Mouse (Mus musculus) lung, embryonic 15.5 days (tissue): ENCODE measurements around the gene Efcab9. TPM values are rescaled to one million over a fixed set of nuclear protein-coding genes. Genes with fewer than 3 reads are reported as not detected.

ENCODE experiments used
- ATAC-seq: fragments of 200-750 bp; cut with Nextera tagmentation; 2 replicates; pipeline ENCODE4 v1.8.0; 2017; ENCODE audit warnings: moderate number of reproducible peaks, borderline replicate concordance; ENCODE audit not compliant: low FRiP score, low TSS enrichment; ENCODE audit errors: extremely low read depth
- H3K27ac ChIP-seq: fragments of 300-500 bp; sonication (generic); 2 replicates; pipeline ENCODE4 v1.5.1; 2015; ENCODE audit warnings: moderate library complexity, mild to moderate bottlenecking, inconsistent platforms
- H3K27me3 ChIP-seq: fragments of 300-500 bp; sonication (generic); 2 replicates; pipeline ENCODE4 v1.6.1; 2015; ENCODE audit warnings: inconsistent platforms
- H3K36me3 ChIP-seq: fragments of 300-500 bp; sonication (generic); 2 replicates; pipeline ENCODE4 v1.6.1; 2015; ENCODE audit warnings: inconsistent platforms
- H3K4me1 ChIP-seq: fragments of 300-500 bp; sonication (generic); 2 replicates; pipeline ENCODE4 v1.6.1; 2015; ENCODE audit warnings: inconsistent platforms
- H3K4me2 ChIP-seq: fragments of 300-500 bp; sonication (generic); 2 replicates; pipeline ENCODE4 v1.6.1; 2015; ENCODE audit warnings: inconsistent platforms, mild to moderate bottlenecking, moderate library complexity
- H3K4me3 ChIP-seq: fragments of 300-500 bp; sonication (generic); 2 replicates; pipeline ENCODE4 v1.5.1; 2015; ENCODE audit warnings: mild to moderate bottlenecking, inconsistent platforms
- H3K9ac ChIP-seq: fragments of 300-500 bp; sonication (generic); 2 replicates; pipeline ENCODE4 v1.6.1; 2015; ENCODE audit warnings: inconsistent platforms
- H3K9me3 ChIP-seq: fragments of 300-500 bp; sonication (generic); 2 replicates; pipeline ENCODE4 v1.6.1; 2016; ENCODE audit warnings: inconsistent platforms
- WGBS: fragments of 180-500 bp; shearing (Covaris S2); methylation state at CpG from one replicate; pipeline ENCODE4 v1.1.7; 2015; 5-methylcytosine and 5-hydroxymethylcytosine counted together
- polyA plus RNA-seq: library from polyadenylated mRNA; unstranded; fragments of >200 nt; fragmentation: Nextera tagmentation; extraction: Ambion mirVana; gene quantifications from 2 replicates; pipeline ENCODE4 v1.2.1, GENCODE M21; 2015

Efcab9 gene
- polyA plus RNA-seq, 1 experiment from 2014 or later, result 0.81 TPM

DNA sequence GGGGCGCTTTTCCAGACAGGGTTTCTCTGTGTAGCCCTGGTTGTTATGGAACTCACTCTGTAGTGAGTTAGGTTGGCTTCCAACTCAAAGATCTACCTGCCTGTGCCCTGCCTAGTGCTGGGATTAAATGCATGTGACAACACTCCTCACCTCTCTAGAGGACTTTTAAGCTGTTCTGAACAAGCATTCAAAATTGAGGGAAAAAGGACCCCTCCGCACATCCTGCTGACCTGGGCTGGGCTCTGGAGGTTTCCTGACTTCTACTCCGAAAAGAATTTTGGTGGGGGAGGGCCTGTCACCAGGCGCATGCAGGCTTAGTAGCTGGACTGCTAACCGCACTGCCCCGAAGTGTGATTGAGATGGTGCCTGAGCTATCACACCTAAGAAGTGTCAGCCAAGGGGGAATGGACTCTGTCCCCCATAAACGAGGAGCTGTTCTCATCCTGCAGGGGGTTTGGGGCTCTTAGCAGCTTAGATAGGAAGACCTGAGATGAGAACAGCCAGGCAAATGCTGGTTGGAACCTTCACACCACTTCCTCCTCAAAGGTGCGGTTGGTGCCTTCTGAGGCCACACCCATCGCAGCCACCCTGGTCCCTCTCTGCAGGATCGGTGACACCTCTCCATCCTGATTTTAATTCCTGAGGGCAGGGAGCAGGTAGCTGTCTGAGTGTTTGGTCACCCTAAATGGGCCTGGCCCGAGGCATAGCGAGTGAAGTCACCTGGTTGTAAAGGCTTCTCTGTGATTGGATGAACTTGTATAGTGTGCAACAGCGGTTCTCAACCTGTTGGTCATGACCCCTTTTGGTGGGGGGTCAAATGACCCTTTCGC is 21.6 kb upstream of the Efcab9 start:
- no peak overlapping the region for H3K9ac ChIP-seq
- ATAC-seq, result no peak
- WGBS, result 39% methylated on average over 14 of the region's 14 CpGs
- H3K4me3 ChIP-seq, result no peak overlapping the region
- H3K27me3 ChIP-seq, result no peaks in the 10 kb centered on the region
- no peaks in the 10 kb centered on the region for H3K36me3 ChIP-seq
- H3K9me3 ChIP-seq, result no peaks in the 10 kb centered on the region
- H3K4me2 ChIP-seq, result no peak overlapping the region
- peak overlapping the region; percentile 62 for H3K27ac ChIP-seq
- peaks cover 39% of the 10 kb centered on the region for H3K4me1 ChIP-seq

DNA sequence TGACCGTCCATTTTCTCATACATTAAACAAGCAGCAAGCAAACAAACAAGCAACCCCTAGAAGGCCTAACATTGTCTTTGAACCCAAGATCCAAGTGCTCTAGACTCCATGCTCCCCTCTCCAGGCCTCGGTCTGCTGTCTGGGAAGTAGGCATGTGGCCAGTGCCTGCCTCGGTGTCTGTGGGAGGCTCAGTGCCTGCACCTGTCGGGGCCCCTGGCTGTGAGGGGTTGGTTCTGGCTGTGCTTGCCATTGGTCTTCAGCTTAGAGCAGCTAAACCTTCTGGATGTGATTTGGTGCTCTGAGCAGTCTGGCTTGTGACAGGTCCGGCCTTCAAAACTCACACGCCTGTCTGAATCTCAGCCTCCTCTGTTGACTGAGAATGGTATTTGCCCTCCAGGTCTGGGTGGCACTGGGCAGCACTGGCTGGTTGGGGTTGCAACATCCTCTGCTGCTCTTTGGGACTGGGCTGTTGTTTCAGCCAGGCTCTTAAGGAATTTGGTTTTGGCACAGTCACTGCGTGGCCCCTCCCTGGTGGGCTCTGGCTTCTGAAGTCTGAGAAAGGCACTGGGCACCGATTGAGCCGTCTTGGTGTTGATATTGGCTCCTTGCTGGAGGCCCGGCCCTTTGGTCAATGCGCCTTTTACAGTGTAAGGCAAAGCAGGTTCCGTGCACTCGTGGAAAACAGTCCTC is 20.7 kb upstream of the Efcab9 start:
- Histone ChIP-seq H3K36me3 (no peaks in the 10 kb centered on the region), H3K4me3 (no peak overlapping the region), H3K27me3 (no peaks in the 10 kb centered on the region), H3K4me2 (no peak overlapping the region), H3K4me1 (peaks cover 47% of the 10 kb centered on the region), H3K9me3 (no peaks in the 10 kb centered on the region), H3K27ac (peak overlapping the region; percentile 62), H3K9ac (no peak overlapping the region)
- ATAC-seq, result peak; percentile 53
- WGBS, result 40% methylated on average over 13 of the region's 13 CpGs

DNA sequence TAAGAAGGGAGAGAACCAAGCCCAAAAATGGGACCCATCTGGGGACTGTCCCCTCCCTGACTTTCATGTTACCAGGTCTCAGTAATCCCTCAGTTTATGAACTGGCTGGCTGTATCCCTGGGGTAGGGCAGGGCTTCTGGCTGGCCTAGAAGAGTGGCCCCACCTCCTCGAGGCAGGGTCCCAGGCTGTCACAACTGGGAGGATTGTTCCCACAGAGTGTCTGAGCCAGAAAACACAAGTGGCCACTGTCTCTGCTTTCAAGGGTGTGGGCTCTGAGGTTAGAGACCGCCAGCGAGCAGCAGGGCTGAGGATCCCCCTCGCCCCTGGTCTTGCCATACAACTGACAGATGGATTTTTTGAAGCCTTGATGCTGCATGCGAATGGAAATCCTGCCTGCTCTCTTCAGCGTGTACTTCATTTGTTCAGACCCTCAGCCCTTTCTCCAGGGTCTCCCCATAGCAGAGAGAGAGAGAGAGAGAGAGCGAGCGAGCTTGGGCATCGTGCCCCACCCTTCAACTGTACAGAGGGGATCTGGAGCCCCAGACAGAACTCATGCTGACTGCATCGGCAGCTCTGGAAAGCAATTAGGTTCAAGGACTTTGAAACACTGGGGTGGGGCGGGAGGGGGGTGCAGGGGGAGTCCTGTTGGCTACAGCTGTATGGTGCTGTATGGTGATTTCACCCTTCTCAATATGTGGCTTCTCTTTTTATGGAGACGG is 19.9 kb upstream of the Efcab9 start:
- Histone ChIP-seq H3K27me3 (no peaks in the 10 kb centered on the region), H3K9ac (no peak overlapping the region), H3K4me1 (peaks cover 55% of the 10 kb centered on the region), H3K4me2 (no peak overlapping the region), H3K36me3 (no peaks in the 10 kb centered on the region), H3K4me3 (no peak overlapping the region), H3K9me3 (no peaks in the 10 kb centered on the region), H3K27ac (no peak overlapping the region)
- WGBS, result 55% methylated on average over 12 of the region's 12 CpGs
- ATAC-seq, result no peak

DNA sequence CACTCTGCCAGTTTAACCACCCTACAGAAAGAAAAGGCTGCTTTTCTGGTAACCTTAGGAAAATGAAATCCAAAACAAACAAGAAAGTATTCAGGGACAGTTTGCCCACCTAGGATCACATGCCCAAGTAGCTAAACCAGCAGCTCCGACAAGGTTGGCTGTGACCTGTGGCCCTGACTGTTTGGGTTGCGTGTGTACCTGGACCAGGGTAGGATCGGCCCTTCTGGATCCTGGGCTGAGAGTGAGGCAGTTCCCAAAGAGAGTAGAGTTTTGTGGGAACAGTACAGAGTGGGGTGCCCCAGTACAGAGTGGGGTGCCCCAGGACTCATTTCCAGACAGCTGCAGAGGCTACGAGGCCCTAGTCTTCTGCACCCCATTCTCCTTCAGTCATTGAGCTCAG is 19.2 kb upstream of the Efcab9 start:
- no peak overlapping the region for H3K4me3 ChIP-seq
- no peaks in the 10 kb centered on the region for H3K27me3 ChIP-seq
- ATAC-seq, result no peak
- H3K4me2 ChIP-seq, result no peak overlapping the region
- H3K4me1 ChIP-seq, result peaks cover 62% of the 10 kb centered on the region
- WGBS, result 81% methylated on average over 4 of the region's 4 CpGs
- no peak overlapping the region for H3K9ac ChIP-seq
- no peak overlapping the region for H3K27ac ChIP-seq
- H3K36me3 ChIP-seq, result no peaks in the 10 kb centered on the region
- H3K9me3 ChIP-seq, result no peaks in the 10 kb centered on the region

DNA sequence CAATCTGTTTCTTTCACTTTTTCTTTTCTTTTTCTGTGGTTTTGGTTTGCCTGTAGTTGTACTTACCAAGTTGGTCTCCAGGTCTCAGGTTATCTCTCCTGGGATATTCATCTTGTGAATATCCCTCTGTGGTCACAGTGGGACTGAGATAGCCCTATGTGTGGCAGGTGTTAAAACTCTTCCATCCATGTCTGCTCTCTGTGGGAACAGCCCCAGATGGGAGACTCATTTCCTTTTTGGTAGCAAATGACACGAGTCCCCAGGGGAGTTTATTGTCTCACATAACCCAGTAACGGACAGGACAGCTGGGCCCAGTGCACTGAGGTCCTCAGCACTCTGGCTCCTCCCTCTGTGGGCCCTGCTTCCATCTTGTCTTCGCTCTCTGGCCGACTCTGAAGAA is 18.2 kb upstream of the Efcab9 start:
- 65% methylated on average over 4 of the region's 4 CpGs for WGBS
- no peak for ATAC-seq
- Histone ChIP-seq H3K4me3 (no peak overlapping the region), H3K27ac (no peak overlapping the region), H3K36me3 (no peaks in the 10 kb centered on the region), H3K27me3 (no peaks in the 10 kb centered on the region), H3K4me2 (no peak overlapping the region), H3K9ac (no peak overlapping the region), H3K9me3 (no peaks in the 10 kb centered on the region), H3K4me1 (peaks cover 63% of the 10 kb centered on the region)

DNA sequence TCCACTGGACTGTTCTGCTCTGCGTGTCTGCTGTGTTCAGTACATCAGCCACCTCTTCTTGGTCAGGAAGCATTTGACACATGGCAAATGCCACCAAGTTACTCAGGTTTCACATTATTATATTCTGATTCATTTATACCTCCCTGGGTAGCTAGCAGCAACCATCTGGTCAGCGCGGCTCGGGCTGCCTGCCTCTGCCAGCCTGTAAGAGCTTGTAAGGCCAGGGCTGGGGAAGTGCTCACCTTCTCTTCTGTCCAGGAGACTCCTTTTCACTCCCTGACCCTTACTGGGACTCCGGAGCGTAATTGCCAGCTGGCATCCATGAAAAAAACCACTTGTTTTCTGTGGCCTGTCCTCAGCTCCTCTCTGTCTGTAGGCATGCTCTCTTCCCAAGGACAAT is 17.4 kb upstream of the Efcab9 start:
- Histone ChIP-seq H3K9ac (no peak overlapping the region), H3K9me3 (no peaks in the 10 kb centered on the region), H3K36me3 (no peaks in the 10 kb centered on the region), H3K4me2 (no peak overlapping the region), H3K27ac (no peak overlapping the region), H3K27me3 (no peaks in the 10 kb centered on the region), H3K4me3 (no peak overlapping the region), H3K4me1 (peaks cover 67% of the 10 kb centered on the region)
- 78% methylated on average over 6 of the region's 6 CpGs for WGBS
- no peak for ATAC-seq

DNA sequence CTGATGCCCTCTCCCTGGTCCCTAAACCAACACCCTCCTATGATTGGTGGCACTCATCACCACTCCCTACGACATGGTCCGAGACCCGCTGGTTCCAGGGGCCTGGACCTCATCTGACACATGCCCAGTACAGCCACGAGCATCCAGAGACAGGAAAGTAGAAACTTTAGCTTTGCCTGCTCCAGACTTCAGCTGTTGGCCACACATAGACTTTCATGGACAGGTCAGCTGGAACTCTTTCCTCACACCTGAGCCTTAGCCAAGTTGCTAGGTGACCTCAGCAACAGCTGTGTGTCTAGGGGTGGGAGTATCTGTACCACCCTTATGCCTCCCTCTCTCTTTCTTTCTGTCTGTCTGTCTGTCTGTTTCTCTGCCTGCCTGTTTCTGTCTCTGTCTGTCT is 16.4 kb upstream of the Efcab9 start:
- peaks cover 64% of the 10 kb centered on the region for H3K4me1 ChIP-seq
- ATAC-seq, result peak; percentile 51; the same call in 1 of the 2 replicates
- no peaks in the 10 kb centered on the region for H3K36me3 ChIP-seq
- H3K27ac ChIP-seq, result no peak overlapping the region
- no peak overlapping the region for H3K4me3 ChIP-seq
- WGBS, result 65% methylated on average over 4 of the region's 4 CpGs
- no peak overlapping the region for H3K4me2 ChIP-seq
- no peak overlapping the region for H3K9ac ChIP-seq
- no peaks in the 10 kb centered on the region for H3K27me3 ChIP-seq
- no peaks in the 10 kb centered on the region for H3K9me3 ChIP-seq

DNA sequence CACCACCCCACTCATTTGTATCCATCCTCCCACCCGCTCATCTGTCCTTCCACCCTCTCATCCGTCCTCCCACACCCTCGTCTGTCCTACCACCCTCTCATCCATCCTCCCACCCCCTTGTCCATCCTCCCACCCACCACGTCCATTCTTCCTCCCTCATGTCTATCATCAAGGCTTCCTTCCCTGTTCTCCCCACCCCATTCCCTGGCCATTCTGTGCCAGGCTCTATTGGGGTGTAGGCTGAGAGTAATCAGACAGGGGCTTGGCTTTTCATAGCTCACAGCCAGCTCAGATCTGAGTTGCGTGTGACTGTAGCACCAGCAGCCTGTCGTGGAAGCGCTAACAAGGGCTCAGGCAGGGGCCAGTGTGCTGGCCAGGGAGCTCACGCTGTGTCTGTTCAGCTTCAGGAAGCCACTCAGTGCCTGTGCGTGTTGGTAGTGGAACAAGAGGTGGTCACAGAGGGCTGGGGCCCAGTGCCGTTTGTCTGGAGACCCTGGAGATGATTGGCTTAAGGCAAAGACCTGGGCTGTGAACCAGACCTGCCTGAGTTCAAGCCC is 15.6 kb upstream of the Efcab9 start:
- no peak overlapping the region for H3K9ac ChIP-seq
- H3K27me3 ChIP-seq, result no peaks in the 10 kb centered on the region
- no peak for ATAC-seq
- peaks cover 63% of the 10 kb centered on the region for H3K4me1 ChIP-seq
- WGBS, result 67% methylated on average over 10 of the region's 10 CpGs
- no peak overlapping the region for H3K27ac ChIP-seq
- H3K4me2 ChIP-seq, result no peak overlapping the region
- no peak overlapping the region for H3K4me3 ChIP-seq
- H3K36me3 ChIP-seq, result no peaks in the 10 kb centered on the region
- no peaks in the 10 kb centered on the region for H3K9me3 ChIP-seq

DNA sequence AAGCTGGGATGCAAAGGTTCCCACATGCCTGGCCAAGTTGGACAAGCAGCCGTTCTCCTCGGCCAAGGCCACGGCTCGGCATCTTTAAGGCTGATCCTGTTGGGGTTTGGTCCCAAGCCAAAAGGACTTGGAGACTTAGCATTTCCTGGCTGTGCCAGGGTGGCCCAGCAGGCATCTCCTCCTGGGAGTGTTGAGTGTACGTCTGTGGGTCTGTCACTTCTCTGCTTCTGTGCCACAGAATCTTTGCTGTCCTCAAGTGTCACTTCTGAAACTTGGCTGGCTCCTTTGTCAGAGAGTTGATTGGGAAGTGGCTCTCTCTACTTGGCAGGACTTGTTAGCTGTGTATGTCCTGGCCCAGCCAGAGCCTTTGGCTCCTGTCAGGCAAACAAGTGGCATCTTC is 14.6 kb upstream of the Efcab9 start:
- Histone ChIP-seq H3K36me3 (no peaks in the 10 kb centered on the region), H3K27ac (no peak overlapping the region), H3K4me2 (no peak overlapping the region), H3K27me3 (no peaks in the 10 kb centered on the region), H3K9ac (no peak overlapping the region), H3K4me1 (peaks cover 55% of the 10 kb centered on the region), H3K9me3 (no peaks in the 10 kb centered on the region), H3K4me3 (no peak overlapping the region)
- 23% methylated on average over 5 of the region's 5 CpGs for WGBS
- no peak for ATAC-seq

DNA sequence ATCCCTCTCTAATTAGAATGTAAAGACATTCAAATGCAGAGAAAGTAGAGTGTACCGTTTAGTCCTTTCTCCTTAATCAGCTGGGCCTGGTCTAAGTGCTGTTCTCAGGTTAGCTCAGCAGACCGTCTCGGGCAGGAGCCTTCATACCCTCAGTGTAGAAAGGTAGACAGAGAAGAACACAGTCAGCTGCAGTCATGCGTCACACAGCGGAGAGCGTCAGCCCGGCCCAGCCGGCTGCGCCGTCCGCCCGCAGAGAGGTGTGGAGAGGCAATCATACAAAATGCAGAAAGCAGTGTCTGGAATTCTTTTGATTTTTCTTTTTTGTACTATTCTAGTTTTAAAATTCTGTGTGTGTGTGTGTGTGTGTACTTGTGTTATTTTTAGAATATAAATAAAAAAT is 13.7 kb upstream of the Efcab9 start:
- H3K36me3 ChIP-seq, result no peaks in the 10 kb centered on the region
- H3K9me3 ChIP-seq, result no peaks in the 10 kb centered on the region
- ATAC-seq, result no peak
- peaks cover 46% of the 10 kb centered on the region for H3K4me1 ChIP-seq
- H3K27me3 ChIP-seq, result no peaks in the 10 kb centered on the region
- 79% methylated on average over 12 of the region's 12 CpGs for WGBS
- no peak overlapping the region for H3K9ac ChIP-seq
- no peak overlapping the region for H3K27ac ChIP-seq
- no peak overlapping the region for H3K4me3 ChIP-seq
- H3K4me2 ChIP-seq, result no peak overlapping the region

DNA sequence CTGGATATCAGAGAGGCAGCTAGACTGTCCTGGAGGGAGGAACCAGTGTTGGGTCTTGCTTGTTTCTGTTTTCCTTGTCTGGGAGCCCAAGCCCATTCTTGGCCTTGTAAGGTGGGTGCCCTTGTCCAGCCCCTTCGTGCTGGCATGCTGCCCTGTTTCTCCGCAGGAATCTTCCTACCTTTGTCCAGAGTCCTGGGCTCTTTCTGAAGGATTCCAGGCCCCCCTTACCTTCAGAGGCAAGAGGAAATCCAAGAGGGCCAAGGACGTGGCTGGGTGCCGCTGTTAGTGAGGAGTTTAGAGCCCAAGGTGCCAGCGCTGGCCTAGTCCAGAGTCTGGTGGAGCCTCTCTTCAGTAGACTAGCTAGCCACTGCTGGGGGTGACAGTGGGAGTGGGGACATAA is 12.6 kb upstream of the Efcab9 start:
- no peak overlapping the region for H3K27ac ChIP-seq
- H3K4me3 ChIP-seq, result no peak overlapping the region
- no peak overlapping the region for H3K9ac ChIP-seq
- no peaks in the 10 kb centered on the region for H3K36me3 ChIP-seq
- H3K27me3 ChIP-seq, result no peaks in the 10 kb centered on the region
- no peak for ATAC-seq
- H3K4me1 ChIP-seq, result peaks cover 47% of the 10 kb centered on the region
- WGBS, result 80% methylated on average over 5 of the region's 5 CpGs
- H3K4me2 ChIP-seq, result no peak overlapping the region
- H3K9me3 ChIP-seq, result no peaks in the 10 kb centered on the region

DNA sequence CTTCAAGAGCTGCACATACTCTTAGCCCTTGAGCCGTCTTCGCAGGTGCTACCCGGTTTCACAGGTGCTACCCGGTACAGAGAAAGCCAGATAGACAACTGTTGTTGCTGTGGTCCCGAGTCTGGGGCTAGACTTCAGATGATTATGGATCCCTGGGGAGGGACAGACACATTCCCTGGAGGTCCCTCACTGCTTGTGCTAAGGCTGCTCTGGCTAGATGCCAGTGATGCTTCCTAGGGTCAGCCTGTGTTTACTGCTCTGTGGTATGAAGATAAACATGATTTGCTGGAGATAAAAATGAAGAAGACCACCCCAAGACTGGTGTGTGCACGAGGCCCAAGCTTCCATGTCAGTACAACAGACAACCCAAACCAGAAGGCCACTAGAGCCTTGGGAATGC is 12.2 kb upstream of the Efcab9 start:
- no peaks in the 10 kb centered on the region for H3K9me3 ChIP-seq
- H3K27me3 ChIP-seq, result no peaks in the 10 kb centered on the region
- H3K4me1 ChIP-seq, result peaks cover 52% of the 10 kb centered on the region
- H3K36me3 ChIP-seq, result no peaks in the 10 kb centered on the region
- WGBS, result 72% methylated on average over 6 of the region's 6 CpGs
- H3K9ac ChIP-seq, result no peak overlapping the region
- no peak for ATAC-seq
- no peak overlapping the region for H3K4me3 ChIP-seq
- no peak overlapping the region for H3K4me2 ChIP-seq
- no peak overlapping the region for H3K27ac ChIP-seq
